Mouse (Mus musculus) frontal cortex, postnatal 14 days (tissue): ENCODE data around the gene Rundc1.
"Not testable (repeated sequence)": the region's sequence is repeated elsewhere in the genome, so short reads cannot be mapped to it uniquely, and the experiment has no call there.

Experiments
- DNase-seq, 2 experiments: peaks; one replicate each; pipeline ENCODE4 v3.0.0; 2022; ENCODE audit warnings: low spot score in 2 of 2

The Rundc1 gene

DNA sequence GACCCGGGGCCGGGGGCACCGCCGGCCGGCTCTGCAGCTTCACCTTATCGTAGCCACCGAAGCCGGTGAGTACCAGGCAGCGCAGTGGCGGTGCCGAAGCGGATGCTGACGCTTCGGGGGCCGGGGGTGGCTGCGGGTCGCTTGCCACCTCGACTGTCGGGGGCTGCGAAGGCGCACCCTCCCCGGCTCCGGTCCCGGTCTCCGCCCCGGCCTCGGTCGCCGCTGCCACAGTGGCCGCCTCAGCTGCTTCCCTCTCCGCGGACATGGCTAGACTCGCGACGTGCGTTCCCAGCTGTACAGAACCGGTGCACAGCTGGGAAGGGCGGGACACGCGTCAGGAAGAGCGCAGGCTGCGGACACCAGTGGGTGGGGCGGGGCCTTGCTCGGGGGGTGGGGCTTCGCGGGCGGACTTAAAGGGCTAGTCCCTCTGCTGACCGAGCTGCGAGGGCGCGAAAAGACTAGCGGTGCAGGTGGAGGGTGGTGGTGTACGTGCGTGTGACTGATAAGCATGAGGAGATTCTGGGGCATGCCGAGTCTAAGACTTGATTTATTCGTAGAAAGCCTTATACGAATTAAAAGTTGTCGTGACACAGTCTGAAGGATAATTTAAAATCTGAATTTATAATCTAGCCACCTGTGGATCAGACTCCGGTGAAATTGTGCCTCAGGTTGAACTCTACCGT is 41.1 kb downstream of the Rundc1 start, which contains the start of gene Vat1:
Gene Vat1 (minus strand): TSS at position 362 of the 683 bp plus-strand sequence.
- DNase-seq, result no peak

DNA sequence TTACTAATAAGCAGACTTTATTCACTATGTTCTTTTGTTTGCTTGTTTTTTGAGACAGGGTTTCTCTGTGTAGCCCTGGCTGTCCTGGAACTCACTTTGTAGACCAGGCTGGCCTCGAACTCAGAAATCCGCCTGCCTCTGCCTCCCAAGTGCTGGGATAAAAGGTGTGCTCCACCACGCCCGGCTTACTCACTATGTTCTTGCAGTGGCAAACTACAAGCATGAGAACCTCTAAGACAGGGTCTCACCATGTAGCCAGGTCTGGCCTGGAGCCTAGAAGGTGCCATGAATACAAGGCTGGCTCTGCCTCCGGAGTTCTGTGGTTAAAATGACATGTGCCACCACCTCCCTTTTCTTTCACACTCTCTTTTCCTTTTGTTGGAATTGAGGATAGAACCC is 41.7 kb downstream of the Rundc1 start:
- DNase-seq, result not testable (repeated sequence)

DNA sequence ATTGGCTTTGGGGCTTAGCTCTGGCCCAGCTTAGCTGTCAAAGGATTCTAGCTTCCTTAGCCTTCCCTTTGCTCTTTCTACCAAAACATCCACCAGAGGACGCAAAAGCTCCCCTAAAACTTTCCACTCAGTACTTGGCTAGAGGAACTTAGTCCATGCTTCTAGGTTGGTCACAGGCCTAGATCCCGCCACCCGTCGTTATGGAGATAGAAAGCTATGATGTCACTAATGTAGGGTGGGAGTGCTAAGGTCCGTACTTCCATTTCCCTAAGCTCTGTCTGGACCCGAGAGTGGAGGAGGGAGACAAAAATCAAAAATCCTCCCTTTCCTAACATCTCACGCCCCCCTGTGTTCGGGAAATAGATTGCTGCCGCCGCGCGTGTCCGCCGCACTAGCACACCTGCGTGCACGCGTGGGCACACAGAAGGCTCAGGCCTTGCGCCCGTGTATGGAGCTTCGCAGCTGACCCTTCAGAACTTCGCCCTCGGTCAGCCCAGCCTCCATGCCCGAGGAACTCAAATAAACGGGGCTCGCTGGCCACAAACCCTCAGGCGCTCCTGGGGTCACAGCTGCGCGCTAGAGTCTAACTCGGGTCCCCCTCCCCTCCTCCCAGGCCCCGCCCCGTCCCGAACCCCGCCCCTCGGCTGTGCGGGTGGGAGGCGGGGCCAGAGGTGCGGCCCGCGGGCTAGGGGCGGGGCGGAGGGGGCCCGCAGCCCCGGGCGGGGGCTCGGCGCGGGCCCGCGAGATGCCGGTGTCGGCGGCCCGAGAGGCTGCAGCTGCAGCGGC is 42.8 kb downstream of the Rundc1 start:
- peak; percentile 53 to 56 for DNase-seq

DNA sequence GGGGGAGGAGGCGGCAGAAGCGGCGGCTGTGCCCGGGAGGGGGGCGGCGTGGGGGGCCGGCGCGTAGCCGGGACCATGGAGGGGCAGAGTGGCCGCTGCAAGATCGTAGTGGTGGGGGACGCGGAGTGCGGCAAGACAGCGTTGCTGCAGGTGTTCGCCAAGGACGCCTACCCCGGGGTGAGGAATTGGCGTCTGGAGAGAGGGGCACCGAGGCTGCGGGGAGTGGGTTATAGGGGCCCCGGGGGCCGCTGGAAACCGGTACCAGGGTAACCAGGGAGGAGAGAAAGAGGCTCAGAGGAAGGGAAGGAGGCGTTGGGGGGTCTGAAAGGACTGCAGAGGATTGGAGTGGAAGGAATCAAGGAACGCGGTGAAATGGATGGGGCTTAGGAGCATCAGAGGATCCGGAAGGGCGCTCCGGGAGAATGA is 43.4 kb downstream of the Rundc1 start:
- peak in 1 of 2 experiments; percentile 20 for DNase-seq

GRCm38 (mm10) chr11:101468731-101469130 is 43.8 kb downstream of the Rundc1 start:
- DNase-seq, result no peak

DNA sequence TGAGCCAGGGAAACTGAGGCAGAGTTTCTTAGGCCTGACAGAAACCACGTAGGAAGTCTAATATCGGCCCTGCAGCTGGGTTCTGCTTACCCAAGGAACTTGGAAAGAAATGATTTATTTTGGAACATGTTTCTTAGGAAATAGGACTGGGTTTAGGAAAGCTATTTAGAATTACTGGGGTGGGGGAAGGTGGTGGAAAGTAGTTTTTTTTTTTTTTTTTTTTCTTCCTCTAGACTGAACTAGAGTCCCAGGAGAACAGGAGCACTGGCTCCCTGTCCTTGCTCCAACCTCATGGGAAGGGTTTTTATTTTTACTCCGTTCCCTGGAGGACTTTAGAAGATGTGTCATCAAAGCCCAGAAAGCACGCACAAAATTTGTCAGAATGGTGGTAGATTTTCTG is 44.3 kb downstream of the Rundc1 start:
- DNase-seq, result no peak

- no peak for DNase-seq
Observed at GRCm38 (mm10) chr11:101470206-101470605, 45.3 kb downstream of the Rundc1 start.

DNA sequence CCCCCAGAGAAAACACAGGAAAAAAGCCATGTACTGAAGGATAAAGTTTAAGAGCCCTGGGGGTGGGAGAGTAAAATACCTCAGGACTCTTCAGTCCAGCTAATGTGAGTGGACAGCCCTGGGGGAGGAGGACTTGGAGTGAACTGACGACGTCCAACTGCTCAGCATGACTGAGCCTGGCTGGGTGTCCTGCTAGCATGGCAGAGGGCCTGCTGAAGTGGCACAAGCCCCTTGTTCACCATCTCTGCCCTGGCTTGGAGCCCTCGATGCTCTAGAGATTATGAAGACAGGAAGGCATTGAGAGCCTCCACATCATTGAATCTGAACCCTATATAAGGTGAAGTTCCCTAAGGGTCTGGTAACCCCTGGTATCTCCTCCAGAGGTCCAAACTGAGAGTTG is 47.0 kb downstream of the Rundc1 start:
- no peak for DNase-seq

DNA sequence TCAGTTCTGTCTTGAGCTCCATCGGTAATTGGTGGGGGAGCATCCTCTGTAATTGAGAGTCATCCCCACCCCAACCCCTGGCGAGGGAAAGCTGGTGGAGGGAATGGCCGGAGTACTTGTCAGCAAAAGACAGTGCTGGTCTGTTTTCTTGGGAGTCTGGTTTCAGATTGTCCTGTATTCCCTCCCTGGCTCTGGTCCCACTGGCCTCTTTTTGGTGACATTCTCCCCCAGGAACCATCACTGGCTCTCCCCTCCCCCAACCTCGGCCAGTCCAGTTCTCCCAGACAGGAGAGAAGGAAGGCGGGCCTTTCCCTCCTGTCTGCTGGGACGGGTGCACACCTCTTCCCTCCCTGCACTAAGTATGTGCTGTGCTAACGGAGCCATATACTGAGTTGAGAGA is 47.5 kb downstream of the Rundc1 start:
- DNase-seq, result peak; percentile 36 to 43

- DNase-seq, result not testable (repeated sequence)
Observed at GRCm38 (mm10) chr11:101473686-101474085, 48.8 kb downstream of the Rundc1 start.

DNA sequence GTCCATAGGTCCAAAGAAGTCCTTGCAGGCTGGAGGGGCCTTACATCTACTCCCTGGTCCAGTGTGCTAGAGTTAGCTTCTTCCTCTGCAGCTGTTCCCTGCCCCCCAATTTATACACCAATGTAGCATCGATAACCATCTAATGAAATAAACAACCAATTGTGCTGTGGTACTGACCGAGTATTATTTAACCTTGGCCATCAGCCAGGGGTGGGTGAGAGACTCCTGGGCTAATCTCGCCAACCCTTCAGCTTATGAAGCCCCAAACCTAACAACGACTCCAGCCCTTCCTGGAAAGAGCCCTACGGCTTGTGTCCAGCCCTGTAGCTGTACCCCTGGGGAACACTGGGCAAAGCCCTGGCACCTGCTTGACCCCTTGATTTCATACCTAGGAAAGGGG is 49.4 kb downstream of the Rundc1 start:
- DNase-seq, result no peak

- DNase-seq, result not testable (repeated sequence)
Observed at GRCm38 (mm10) chr11:101476361-101476760, 51.5 kb downstream of the Rundc1 start.

- DNase-seq, result no peak
Observed at GRCm38 (mm10) chr11:101477194-101477551, 52.3 kb downstream of the Rundc1 start.

DNA sequence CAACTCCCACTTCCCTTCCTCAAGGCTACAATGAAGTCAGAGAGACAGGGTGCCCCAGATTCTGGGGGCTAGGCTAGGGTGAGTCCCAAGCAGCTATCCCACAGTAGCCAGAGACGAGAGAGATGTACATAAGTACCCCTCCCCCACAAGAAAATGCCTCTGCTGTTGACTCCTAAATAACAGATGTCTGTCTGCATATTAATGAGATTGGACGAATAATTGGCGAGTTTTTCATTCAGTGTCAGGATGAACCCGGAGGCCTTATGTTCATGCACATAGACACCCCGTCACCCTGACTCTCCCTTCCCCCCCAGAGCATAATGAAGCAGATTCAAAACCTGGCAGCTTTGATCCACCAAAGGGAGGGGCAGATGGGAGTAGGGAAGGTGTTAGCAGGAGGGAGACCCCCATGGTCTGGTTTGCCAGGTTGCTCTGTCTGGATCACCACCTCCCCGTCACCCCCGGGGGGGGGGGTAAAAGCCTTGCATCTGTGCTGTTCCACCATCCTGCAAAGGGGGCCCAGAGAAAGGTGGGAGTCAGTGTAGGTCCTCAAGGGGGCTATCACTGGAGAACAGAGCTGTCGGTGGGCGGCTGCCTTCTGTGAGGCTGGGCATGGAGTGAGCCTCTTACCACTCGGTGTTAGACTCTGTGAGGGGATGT is 52.8 kb downstream of the Rundc1 start:
- DNase-seq, result no peak

DNA sequence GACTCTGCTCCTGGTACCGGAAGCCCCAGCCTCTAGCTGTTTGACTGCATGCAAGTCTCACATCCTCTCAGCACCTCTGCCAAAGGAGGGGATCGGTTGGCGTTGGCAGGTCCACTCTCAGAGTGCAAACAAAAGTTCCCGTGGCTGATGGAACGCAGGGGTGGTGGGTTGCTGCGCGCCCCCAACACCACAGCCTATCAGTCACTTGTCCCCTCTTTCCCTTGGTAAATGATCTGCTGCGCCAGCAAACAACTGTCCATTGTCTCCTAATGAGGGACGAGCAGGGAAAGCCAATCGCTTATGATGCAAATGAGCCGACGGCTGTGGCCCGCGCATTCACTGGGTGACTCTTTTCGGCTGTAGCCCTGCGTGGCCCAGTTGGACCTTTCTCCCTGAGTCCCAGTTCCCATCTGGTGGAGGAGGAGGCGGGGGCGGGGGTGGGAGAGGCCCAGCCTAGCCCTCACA is 54.3 kb downstream of the Rundc1 start:
- DNase-seq, result no peak

DNA sequence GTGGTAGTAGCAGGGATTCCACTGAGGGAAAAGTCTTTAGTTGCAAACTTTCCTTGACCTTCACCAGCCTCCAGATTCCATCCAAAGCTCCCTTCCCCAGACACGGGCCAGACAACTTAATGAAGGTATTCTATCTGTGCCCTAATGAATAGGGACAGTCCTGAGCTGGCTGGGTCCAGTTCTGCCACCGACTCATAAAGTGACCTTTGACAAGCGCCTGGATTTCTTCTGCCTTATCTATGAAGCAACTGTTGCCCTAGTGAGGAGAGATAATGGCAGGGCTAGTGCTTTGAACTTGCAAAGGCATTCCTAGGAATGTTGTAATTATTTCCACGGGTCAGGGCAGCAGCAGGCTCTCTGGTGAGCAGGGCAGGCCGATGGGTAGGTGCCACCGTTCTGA is 56.0 kb downstream of the Rundc1 start:
- DNase-seq, result no peak

DNA sequence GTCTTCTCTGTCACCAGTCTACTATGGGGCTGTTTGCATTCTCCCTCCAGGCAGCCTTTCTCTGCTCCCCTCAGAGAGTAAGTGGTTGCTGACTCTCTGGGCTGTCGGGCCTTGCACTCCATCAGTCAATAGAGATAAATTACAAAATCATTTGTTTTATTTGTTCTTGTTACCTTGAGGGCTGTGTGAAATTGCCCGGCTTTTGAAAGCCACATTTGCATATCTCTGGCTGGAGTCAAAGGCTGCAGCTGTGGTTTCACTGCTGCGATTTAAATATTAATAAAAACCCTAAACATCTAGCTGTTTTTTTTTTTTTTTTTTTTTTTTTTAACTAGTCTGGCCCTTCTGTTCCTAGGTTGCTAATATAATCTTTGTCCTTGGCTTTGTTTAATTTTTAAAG is 58.9 kb downstream of the Rundc1 start:
- DNase-seq, result no peak

DNA sequence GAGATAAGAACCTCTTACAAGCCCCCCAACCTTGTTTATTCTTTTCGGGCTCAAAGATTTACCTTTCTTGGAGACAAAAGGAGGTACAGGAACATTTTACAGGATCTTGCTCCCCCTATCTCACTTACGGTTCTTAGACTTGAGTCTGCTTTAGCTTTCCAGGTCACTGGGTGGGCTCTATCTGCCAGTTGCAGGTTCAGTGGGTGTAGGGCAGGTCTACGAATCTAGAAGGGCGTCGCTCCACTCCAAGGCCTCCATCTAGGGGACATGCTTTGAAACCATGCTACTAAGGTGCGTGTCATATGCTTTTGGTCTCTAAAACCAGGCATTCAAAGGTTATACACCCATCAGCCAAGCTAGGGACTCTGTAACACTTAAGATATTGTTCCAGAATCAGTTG is 59.4 kb downstream of the Rundc1 start:
- no peak for DNase-seq

DNA sequence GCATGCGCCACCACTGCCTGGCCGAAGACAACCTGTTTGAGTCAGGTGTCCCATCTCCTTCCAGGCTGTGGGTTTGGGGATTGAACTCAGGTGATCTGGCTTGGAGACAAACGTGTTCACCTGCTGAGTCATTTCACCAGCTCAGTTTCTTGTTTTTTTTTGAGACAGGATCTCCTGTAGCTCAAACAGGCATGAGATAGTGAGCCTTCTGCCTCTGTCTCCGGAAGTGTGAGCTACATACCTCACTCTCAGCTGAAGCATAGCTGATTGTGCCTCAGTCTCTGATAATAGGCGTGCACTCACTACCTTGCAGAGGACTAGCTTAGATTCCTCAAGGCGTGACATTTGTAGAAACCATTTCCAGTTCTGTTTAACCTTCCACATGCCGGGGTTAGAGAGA is 59.9 kb downstream of the Rundc1 start:
- DNase-seq, result no peak
